Comparison of ENCODE assay signal across 8 mouse cellular contexts in the genomic region with DNA sequence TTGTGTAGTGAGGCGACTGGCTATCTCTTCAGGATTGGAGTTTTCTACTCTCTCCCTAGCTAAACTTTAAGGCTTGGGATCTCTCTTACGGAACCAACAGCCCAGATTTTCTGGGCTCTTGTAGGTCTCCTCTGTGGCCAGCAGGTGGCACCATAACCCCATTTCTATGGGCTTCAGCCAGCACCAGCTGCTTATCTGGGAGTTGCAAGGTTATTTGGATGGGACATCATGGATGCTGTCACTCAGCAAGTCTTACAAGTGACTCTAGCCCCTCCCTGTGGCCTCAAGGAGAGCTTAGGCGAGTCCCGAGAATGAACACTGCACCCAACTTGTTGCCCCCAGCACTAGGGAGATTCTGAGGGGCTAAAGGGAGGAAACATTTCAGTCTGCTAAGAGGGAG. TPM values are rescaled to one million over a fixed set of nuclear protein-coding genes. Genes with fewer than 3 reads are reported as not detected.
DNase-seq lines count a peak whose midpoint lies in the region; ATAC-seq and TF ChIP-seq lines count a peak whose summit lies in the region.

No protein-coding gene starts in this region.

- peak; percentile 87 to 95 for TF ChIP-seq CTCF in CH12.LX (conservative IDR thresholded peaks at IDR 0.05 in 1 of 2, IDR thresholded peaks at IDR 0.05 in 1 of 2; ENCODE audit: low read depth in 2 of 2, low read length in 2 of 2)
- TF ChIP-seq CTCF in liver, embryonic 14.5 days (IDR thresholded peaks at IDR 0.05; ENCODE audit: low read depth), result peak; percentile 90
- peak; percentile 51 for TF ChIP-seq CTCF in olfactory bulb, adult 2 months (IDR thresholded peaks at IDR 0.05; ENCODE audit: insufficient read depth, low read depth, low read length)

- H3K27me3 ChIP-seq in CH12.LX (replicated peaks), result peaks cover 80% of the 10 kb centered on the region
- H3K27me3 ChIP-seq in intestine, embryonic 16.5 days (replicated peaks; ENCODE audit: control insufficient read depth, insufficient read depth, low read length), result 0 out of 2 replicates have a peak, but pooled peaks cover 11% of the 10 kb centered on the region
- H3K27me3 ChIP-seq in liver, embryonic 14.5 days (ENCODE audit: control insufficient read depth, insufficient read depth, low read length), result peaks cover 7% of the 10 kb centered on the region

- peak; percentile 96 for TF ChIP-seq RAD21 in CH12.LX (IDR thresholded peaks at IDR 0.05; ENCODE audit: low read depth, low read length)

- peak; percentile 64 for DNase-seq in CH12.LX (ENCODE audit: extremely low read depth)
- peak; percentile 61 to 71 for DNase-seq in adrenal gland, adult 18-20 months (ENCODE audit: low spot score in 2 of 2)
- peak; percentile 53 to 60 for DNase-seq in gastrocnemius, postnatal 36 days
- DNase-seq in liver, embryonic 14.5 days (ENCODE audit: low read depth in 3 of 3, low spot score in 3 of 3), result peak; percentile 29 to 46 (median 35)
- DNase-seq in urinary bladder, postnatal 14 days (ENCODE audit: low spot score), result peak; percentile 58

- H3K9me3 ChIP-seq in CH12.LX (replicated peaks; ENCODE audit: low read length), result no peaks in the 10 kb centered on the region
- no peaks in the 10 kb centered on the region for H3K9me3 ChIP-seq in intestine, embryonic 16.5 days (ENCODE audit: control insufficient read depth, low read length)
- H3K9me3 ChIP-seq in liver, embryonic 14.5 days (ENCODE audit: control insufficient read depth, low read length), result no peaks in the 10 kb centered on the region

- no peak for TF ChIP-seq EP300 in CH12.LX (IDR thresholded peaks at IDR 0.05; ENCODE audit: low read length)
- no peak for TF ChIP-seq EP300 in liver, embryonic 14.5 days (IDR thresholded peaks at IDR 0.05; ENCODE audit: low read depth)

- H3K9ac ChIP-seq in CH12.LX (ENCODE audit: insufficient read depth, low read depth), result no peak overlapping the region
- no peak overlapping the region for H3K9ac ChIP-seq in intestine, embryonic 16.5 days (ENCODE audit: low read depth, low read length)
- H3K9ac ChIP-seq in liver, embryonic 14.5 days (replicated peaks), result no peak overlapping the region

- no peaks in the 10 kb centered on the region for H3K36me3 ChIP-seq in CH12.LX (replicated peaks in 1 of 2; ENCODE audit: control insufficient read depth in 1 of 2, insufficient read depth in 1 of 2, low read length in 1 of 2)
- no peaks in the 10 kb centered on the region for H3K36me3 ChIP-seq in intestine, embryonic 16.5 days (ENCODE audit: control insufficient read depth, insufficient read depth, low read length)
- no peaks in the 10 kb centered on the region for H3K36me3 ChIP-seq in liver, embryonic 14.5 days (replicated peaks; ENCODE audit: control insufficient read depth, insufficient read depth, low read depth)

- no peaks in the 10 kb centered on the region for H3K79me2 ChIP-seq in CH12.LX (replicated peaks; ENCODE audit: control insufficient read depth, extremely low read depth, insufficient read depth, poor library complexity, severe bottlenecking)

- TF ChIP-seq POLR2A in CH12.LX (IDR thresholded peaks at IDR 0.05; ENCODE audit: low read depth, low read length), result no peak
- no peak for TF ChIP-seq POLR2A in olfactory bulb, adult 2 months (IDR thresholded peaks at IDR 0.05; ENCODE audit: insufficient read depth, low read depth, low read length)

- ATAC-seq in common myeloid progenitor, adult 5-6 weeks (replicated peaks; ENCODE audit: low read depth, poor library complexity, severe bottlenecking), result peak; percentile 79
- ATAC-seq in intestine, embryonic 16.5 days, result peak; percentile 41; the same call in 1 of the 2 replicates
- no peak for ATAC-seq in liver, embryonic 14.5 days (ENCODE audit: insufficient read depth)

- H3K27ac ChIP-seq in CH12.LX (ENCODE audit: insufficient read depth, low read depth), result no peak overlapping the region
- no peak overlapping the region for H3K27ac ChIP-seq in intestine, embryonic 16.5 days (ENCODE audit: low read length)
- H3K27ac ChIP-seq in liver, embryonic 14.5 days, result no peak overlapping the region
- no peak overlapping the region for H3K27ac ChIP-seq in olfactory bulb, adult 2 months (ENCODE audit: insufficient read depth, low read depth, low read length)

- no peak overlapping the region for H3K4me2 ChIP-seq in CH12.LX (ENCODE audit: insufficient read depth, low read depth, poor library complexity, severe bottlenecking)
- no peak overlapping the region for H3K4me2 ChIP-seq in intestine, embryonic 16.5 days (ENCODE audit: low read depth, low read length)
- H3K4me2 ChIP-seq in liver, embryonic 14.5 days (ENCODE audit: low read depth), result no peak overlapping the region

- dilution Hi-C loops in CH12.LX (cut with MboI; ENCODE audit: extremely low pct_ligation_motif_present, extremely low pct_unique_long_range_greater_than_20kb, low sequenced_read_pairs), result no loop called here

- no peaks in the 10 kb centered on the region for H3K4me1 ChIP-seq in CH12.LX (ENCODE audit: control insufficient read depth in 1 of 2, insufficient read depth in 2 of 2)
- H3K4me1 ChIP-seq in intestine, embryonic 16.5 days (ENCODE audit: control insufficient read depth, insufficient read depth, low read length), result no peaks in the 10 kb centered on the region
- no peaks in the 10 kb centered on the region for H3K4me1 ChIP-seq in liver, embryonic 14.5 days (replicated peaks; ENCODE audit: control insufficient read depth in 2 of 2, insufficient read depth in 2 of 2, low read length in 1 of 2)
- peaks cover 35% of the 10 kb centered on the region for H3K4me1 ChIP-seq in olfactory bulb, adult 2 months (ENCODE audit: control insufficient read depth, insufficient read depth, low read length)

- in situ Hi-C loops in CH12.LX (cut with MboI; ENCODE audit: low pct_ligation_motif_present, low pct_unique_long_range_greater_than_20kb, low sequenced_read_pairs), result loop anchor here (5.0 kb wide), 1 partner anchor 106 kb away; no protein-coding TSS in a partner anchor

- WGBS in intestine, embryonic 16.5 days, result 3% methylated on average over 4 of the region's 4 CpGs
- 6% methylated on average over 4 of the region's 4 CpGs for WGBS in liver, embryonic 14.5 days (ENCODE audit: insufficient replicate concordance)
- 1% methylated on average over 4 of the region's 4 CpGs for WGBS in olfactory bulb, adult 2 months

- H3K4me3 ChIP-seq in CH12.LX (replicated peaks in 1 of 3; ENCODE audit: low read depth in 2 of 3, low read length in 2 of 3, poor library complexity in 1 of 3), result no peak overlapping the region
- H3K4me3 ChIP-seq in intestine, embryonic 16.5 days (ENCODE audit: low read length), result no peak overlapping the region
- no peak overlapping the region for H3K4me3 ChIP-seq in liver, embryonic 14.5 days (ENCODE audit: insufficient read depth in 1 of 2, low read depth in 2 of 2, low read length in 2 of 2)
- no peak overlapping the region for H3K4me3 ChIP-seq in olfactory bulb, adult 2 months (ENCODE audit: insufficient read depth, low read depth, low read length)

- intact Hi-C loops in gastrocnemius, postnatal 36 days (cut with DNase I), result no loop called here

TF ChIP-seq in CH12.LX, 34 proteins besides CTCF, POLR2A, EP300 and RAD21:
- peak; percentile 62; the same call in 1 of the 2 replicates for TF ChIP-seq ZC3H11A (IDR thresholded peaks at IDR 0.05; ENCODE audit: low read depth, low read length)
- TF ChIP-seq MEF2A (IDR thresholded peaks at IDR 0.05; ENCODE audit: borderline replicate concordance, low read depth, low read length), result no peak
- TF ChIP-seq MAFK (IDR thresholded peaks at IDR 0.05; ENCODE audit: insufficient replicate concordance, low read length), result no peak
- no peak for TF ChIP-seq BHLHE40 (IDR thresholded peaks at IDR 0.05; ENCODE audit: low read depth, low read length)
- no peak for TF ChIP-seq CHD1 (IDR thresholded peaks at IDR 0.05; ENCODE audit: low read depth, low read length)
- no peak for TF ChIP-seq TCF12 (IDR thresholded peaks at IDR 0.05; ENCODE audit: low read depth, low read length)
- TF ChIP-seq MAX (IDR thresholded peaks at IDR 0.05; ENCODE audit: low read length), result no peak
- TF ChIP-seq NELFE (IDR thresholded peaks at IDR 0.05; ENCODE audit: low read depth, low read length), result peak; percentile 35; the same call in 1 of the 2 replicates
- no peak for TF ChIP-seq MYC (IDR thresholded peaks at IDR 0.05; ENCODE audit: low read depth, low read length)
- TF ChIP-seq HCFC1 (IDR thresholded peaks at IDR 0.05; ENCODE audit: low read depth, low read length), result no peak
- TF ChIP-seq ZKSCAN1 (IDR thresholded peaks at IDR 0.05; ENCODE audit: borderline replicate concordance, low read depth, low read length), result no peak
- TF ChIP-seq UBTF (IDR thresholded peaks at IDR 0.05; ENCODE audit: low read depth, low read length), result no peak
- TF ChIP-seq ETS1 (conservative IDR thresholded peaks at IDR 0.05; ENCODE audit: low read depth, low read length), result no peak
- no peak for TF ChIP-seq MAZ (IDR thresholded peaks at IDR 0.05; ENCODE audit: low read depth, low read length)
- no peak for TF ChIP-seq ZMIZ1 (IDR thresholded peaks at IDR 0.05; ENCODE audit: low read depth, low read length)
- TF ChIP-seq MXI1 (IDR thresholded peaks at IDR 0.05; ENCODE audit: low read depth, low read length), result no peak
- no peak for TF ChIP-seq SIN3A (IDR thresholded peaks at IDR 0.05; ENCODE audit: low read length)
- TF ChIP-seq NRF1 (IDR thresholded peaks at IDR 0.05; ENCODE audit: low read depth, low read length), result no peak
- TF ChIP-seq SMC3 (IDR thresholded peaks at IDR 0.05; ENCODE audit: low read depth, low read length), result peak; percentile 89
- no peak for TF ChIP-seq KAT2A (IDR thresholded peaks at IDR 0.05; ENCODE audit: insufficient replicate concordance, low read length)
TF ChIP-seq in CH12.LX: peak in this region for 3.

RNA-seq across cellular contexts. Expression of a gene that starts 4.4 kb away (rescaled TPM):
- total RNA-seq in CH12.LX (2012; rRNA removed) (not detected in 2 replicates), CH12.LX (2014; rRNA removed) (not detected in 2 replicates)
- not detected in 2 replicates for polyA plus RNA-seq in CH12.LX (2012; ENCODE audit: insufficient read length, low read depth)
- 1 to 10 TPM; 2.8 to 4.6 TPM for total RNA-seq in adrenal gland, adult 18-20 months (2021)
- total RNA-seq in common myeloid progenitor, adult 5-6 weeks (2017), result not detected in 2 replicates
- 10 to 100 TPM; 93.5 to 99.5 TPM for total RNA-seq in gastrocnemius, postnatal 36 days (2021)
- 0.55 and 0.65 TPM in 2 replicates for polyA plus RNA-seq in intestine, embryonic 16.5 days (2015; fragmentation: Nextera tagmentation; extraction: Ambion mirVana)
- 0.02 and 0.10 TPM in 2 replicates for polyA plus RNA-seq in liver, embryonic 14.5 days (2012; rRNA removed)
- polyA plus RNA-seq in liver, embryonic 14.5 days (2014; fragmentation: Nextera tagmentation; extraction: Ambion mirVana), result not detected in 2 replicates
- polyA plus RNA-seq in olfactory bulb, adult 2 months (2012; ENCODE audit: insufficient read depth, insufficient read length, low replicate concordance, missing spikeins), result not detected in 2 replicates

Comparison
In these comparisons a context has a peak if more than half of its experiments do, and no peak if none do; other contexts are left out.
1. RNA of a gene that starts 4.4 kb away (total RNA-seq): 93.5 to 99.5 TPM in gastrocnemius, postnatal 36 days; 2.8 to 4.6 TPM in adrenal gland, adult 18-20 months, not detected in CH12.LX and not detected in common myeloid progenitor, adult 5-6 weeks; every median in the first group is over 10 times any median in the second.
2. Peak in every context shown above with its lines, with median percentiles within 50 percentile points of each other: DNase-seq and CTCF ChIP-seq.